Mouse (Mus musculus) cerebellum, adult 11-12 months (tissue): ENCODE measurements around the gene Lrig1.
"Not testable (repeated sequence)": the region's sequence is repeated elsewhere in the genome, so short reads cannot be mapped to it uniquely, and the experiment has no call there.

Experiments used
- DNase-seq: peaks from one replicate; pipeline ENCODE4 v3.0.0; 2022

Lrig1 gene

GRCm38 (mm10) chr6:94560896-94561295 lies 139.1 kb downstream of the Lrig1 start:
- DNase-seq: no peak

- not testable (repeated sequence) for DNase-seq
Observed at GRCm38 (mm10) chr6:94558603-94559002, 141.4 kb downstream of the Lrig1 start.
